Mouse (Mus musculus) G1E (cell line): Measurements from ENCODE around the gene Jchain. TPM values are rescaled to one million over a fixed set of nuclear protein-coding genes. Genes with fewer than 3 reads are reported as not detected.
A peak's percentile ranks its signal among the peaks of the same experiment; 100 is the strongest.

Experiments used
- ATAC-seq: 2 replicates; pipeline ENCODE4 v1.8.0; 2016; ENCODE audit warnings: mild to moderate bottlenecking; ENCODE audit not compliant: insufficient number of reproducible peaks, poor library complexity, low FRiP score, severe bottlenecking; ENCODE audit errors: extremely low read depth
- DNase-seq: peaks from one replicate; pipeline ENCODE4 v3.0.0; 2012; ENCODE audit warnings: low spot score
- H3K27me3 ChIP-seq: 2 replicates; pipeline ENCODE4 v1.6.1; 2012; ENCODE audit warnings: mild to moderate bottlenecking, low read length, inconsistent platforms; ENCODE audit not compliant: insufficient read depth
- H3K36me3 ChIP-seq: replicated peaks from 2 replicates; pipeline ENCODE3; 2012; ENCODE audit warnings: mild to moderate bottlenecking, inconsistent platforms
- H3K4me1 ChIP-seq: 2 replicates; pipeline ENCODE4 v1.6.1; 2012; ENCODE audit warnings: low read depth, low read length, inconsistent platforms, mixed read lengths; ENCODE audit not compliant: insufficient read depth
- H3K4me3 ChIP-seq: 2 replicates; pipeline ENCODE4 v1.5.1; 2012; ENCODE audit warnings: low read depth, mild to moderate bottlenecking, inconsistent platforms, low read length, moderate library complexity, mixed read lengths
- H3K9me3 ChIP-seq: replicated peaks from 2 replicates; pipeline ENCODE4 v1.6.1; 2012; ENCODE audit warnings: inconsistent platforms
- CTCF ChIP-seq: IDR thresholded peaks from 2 replicates; pipeline ENCODE4 v1.5.1; 2012; ENCODE audit warnings: low read depth, low read length, inconsistent platforms, mixed read lengths
- GATA1 ChIP-seq: IDR thresholded peaks from 2 replicates; pipeline ENCODE4 v1.6.1; 2012; ENCODE audit warnings: borderline replicate concordance, low read length, inconsistent platforms, mixed read lengths
- GATA2 ChIP-seq: IDR thresholded peaks from 2 replicates; pipeline ENCODE4 v1.6.1; 2012; ENCODE audit warnings: low read depth, low read length, inconsistent platforms, borderline replicate concordance
- POLR2AphosphoS5 ChIP-seq: IDR thresholded peaks from 2 replicates; pipeline ENCODE4 v1.6.1; 2012; ENCODE audit warnings: low read depth, low read length, inconsistent platforms; ENCODE audit not compliant: insufficient replicate concordance
- TAL1 ChIP-seq: conservative IDR thresholded peaks from 2 replicates; pipeline ENCODE4 v1.6.1; 2012; ENCODE audit warnings: low read depth, low read length, inconsistent platforms, mixed read lengths
- polyA plus RNA-seq: library from polyadenylated mRNA; stranded (reverse); fragments of >175 nt; gene quantifications from 2 replicates; pipeline ENCODE4 v1.2.3, GENCODE M21; 2012
- total RNA-seq, 2 experiments: library from RNA; stranded (forward) in 1 of 2; stranded (reverse) in 1 of 2; fragments of 200-1000 nt in 1 of 2; fragments of >200 nt in 1 of 2; fragmentation: Nextera tagmentation in 1 of 2; gene quantifications; 2 replicates each; pipeline ENCODE4 v1.2.3; 2014 to 2017

The Jchain gene
- not detected in 2 replicates for total RNA-seq (2014; fragmentation: Nextera tagmentation)
- not detected in 2 replicates for total RNA-seq (2017)
- polyA plus RNA-seq: not detected in 2 replicates

- H3K27me3 ChIP-seq: peaks cover 13% of the 10 kb centered on the region; the same call in 1 of the 2 replicates
- DNase-seq (no peak), ATAC-seq (no peak)
- no peaks in the 10 kb centered on the region for H3K9me3 ChIP-seq
- no peaks in the 10 kb centered on the region for H3K36me3 ChIP-seq
- TF ChIP-seq TAL1: no peak
- TF ChIP-seq CTCF: no peak
- no peak for TF ChIP-seq GATA2
- TF ChIP-seq GATA1: no peak
- no peak for TF ChIP-seq POLR2AphosphoS5
- H3K4me1 ChIP-seq: no peaks in the 10 kb centered on the region
- no peak within 1 kb of the TSS for H3K4me3 ChIP-seq
Observed at GRCm38 (mm10) chr5:88527657-88528056, at the start of gene Jchain. Jchain (minus strand) TSS chr5:88527891.

GRCm38 (mm10) chr5:88575506-88576338, 48.0 kb upstream of the Jchain start:
- no peak for TF ChIP-seq GATA2
- TF ChIP-seq POLR2AphosphoS5: no peak

GRCm38 (mm10) chr5:88574829-88575228, 47.1 kb upstream of the Jchain start:
- no peak for ATAC-seq
- H3K36me3 ChIP-seq: peaks cover 26% of the 10 kb centered on the region
- TF ChIP-seq CTCF: no peak
- no peaks in the 10 kb centered on the region for H3K9me3 ChIP-seq
- no peaks in the 10 kb centered on the region for H3K4me1 ChIP-seq
- no peaks in the 10 kb centered on the region for H3K27me3 ChIP-seq
- H3K4me3 ChIP-seq: no peak overlapping the region
- DNase-seq: no peak

More at GRCm38 (mm10) chr5:88575506-88576338, 48.0 kb upstream of the Jchain start:
- DNase-seq (no peak), ATAC-seq (no peak)
- Histone ChIP-seq H3K9me3 (no peaks in the 10 kb centered on the region), H3K36me3 (peaks cover 18% of the 10 kb centered on the region), H3K4me1 (peaks cover 1% of the 10 kb centered on the region; the same call in 1 of the 2 replicates), H3K27me3 (no peaks in the 10 kb centered on the region), H3K4me3 (no peak overlapping the region)

GRCm38 (mm10) chr5:88569541-88569940, 41.9 kb upstream of the Jchain start:
- ATAC-seq: no peak
- no peak overlapping the region for H3K4me3 ChIP-seq
- TF ChIP-seq TAL1 (no peak), GATA1 (no peak), POLR2AphosphoS5 (no peak), CTCF (no peak), GATA2 (no peak)
- H3K9me3 ChIP-seq: no peaks in the 10 kb centered on the region
- DNase-seq: no peak
- H3K4me1 ChIP-seq: peaks cover 11% of the 10 kb centered on the region
- no peaks in the 10 kb centered on the region for H3K27me3 ChIP-seq
- peaks cover 28% of the 10 kb centered on the region for H3K36me3 ChIP-seq

- TF ChIP-seq GATA1 (no peak), GATA2 (no peak), POLR2AphosphoS5 (no peak), TAL1 (no peak), CTCF (no peak)
- H3K36me3 ChIP-seq: peaks cover 15% of the 10 kb centered on the region
- peak overlapping the region; percentile 84 for H3K4me3 ChIP-seq
- H3K4me1 ChIP-seq: peaks cover 14% of the 10 kb centered on the region
- no peak for DNase-seq
- no peaks in the 10 kb centered on the region for H3K9me3 ChIP-seq
- peak; percentile 29; the same call in 1 of the 2 replicates for ATAC-seq
- H3K27me3 ChIP-seq: no peaks in the 10 kb centered on the region
Observed at GRCm38 (mm10) chr5:88566034-88566841, 38.5 kb upstream of the Jchain start.

- peaks cover 10% of the 10 kb centered on the region for H3K36me3 ChIP-seq
- TF ChIP-seq TAL1 (no peak), CTCF (no peak), GATA2 (no peak), POLR2AphosphoS5 (no peak), GATA1 (no peak)
- no peaks in the 10 kb centered on the region for H3K27me3 ChIP-seq
- DNase-seq (peak; percentile 62), ATAC-seq (peak; percentile 62; the same call in 1 of the 2 replicates)
- peak overlapping the region; percentile 84 for H3K4me3 ChIP-seq
- H3K4me1 ChIP-seq: peaks cover 17% of the 10 kb centered on the region
- no peaks in the 10 kb centered on the region for H3K9me3 ChIP-seq
Observed at GRCm38 (mm10) chr5:88565148-88566033, 37.7 kb upstream of the Jchain start.
